Mouse (Mus musculus) spleen, adult 2 months (tissue): ENCODE results near the gene Pan3.

Experiments
- CTCF ChIP-seq: fragments of 200-500 bp; IDR thresholded peaks from 2 replicates; pipeline ENCODE4 v1.5.1; 2011; ENCODE audit warnings: mild to moderate bottlenecking, inconsistent platforms; ENCODE audit not compliant: insufficient read depth, insufficient read length, insufficient replicate concordance; ENCODE audit errors: extremely low read depth
- POLR2A ChIP-seq: fragments of 200-500 bp; IDR thresholded peaks from 2 replicates; pipeline ENCODE4 v1.6.1; 2011; ENCODE audit warnings: low read depth, low read length, inconsistent platforms

GRCm38 (mm10) chr5:147493205-147493604 lies 63.2 kb downstream of the Pan3 start:
- TF ChIP-seq CTCF: no peak
- TF ChIP-seq POLR2A: no peak
